Mouse (Mus musculus) heart, adult 2 months (tissue): ENCODE measurements around the gene Polr3b.

ENCODE experiments used
- EP300 ChIP-seq: fragments of 200-500 bp; IDR thresholded peaks from 2 replicates; pipeline ENCODE4 v1.6.1; 2011; ENCODE audit warnings: low read depth, low read length, control low read depth; ENCODE audit not compliant: insufficient read depth
- POLR2A ChIP-seq: fragments of 200-500 bp; IDR thresholded peaks from 2 replicates; pipeline ENCODE4 v1.6.1; 2011; ENCODE audit warnings: mild to moderate bottlenecking, low read depth, low read length, control low read depth; ENCODE audit not compliant: insufficient read depth

DNA sequence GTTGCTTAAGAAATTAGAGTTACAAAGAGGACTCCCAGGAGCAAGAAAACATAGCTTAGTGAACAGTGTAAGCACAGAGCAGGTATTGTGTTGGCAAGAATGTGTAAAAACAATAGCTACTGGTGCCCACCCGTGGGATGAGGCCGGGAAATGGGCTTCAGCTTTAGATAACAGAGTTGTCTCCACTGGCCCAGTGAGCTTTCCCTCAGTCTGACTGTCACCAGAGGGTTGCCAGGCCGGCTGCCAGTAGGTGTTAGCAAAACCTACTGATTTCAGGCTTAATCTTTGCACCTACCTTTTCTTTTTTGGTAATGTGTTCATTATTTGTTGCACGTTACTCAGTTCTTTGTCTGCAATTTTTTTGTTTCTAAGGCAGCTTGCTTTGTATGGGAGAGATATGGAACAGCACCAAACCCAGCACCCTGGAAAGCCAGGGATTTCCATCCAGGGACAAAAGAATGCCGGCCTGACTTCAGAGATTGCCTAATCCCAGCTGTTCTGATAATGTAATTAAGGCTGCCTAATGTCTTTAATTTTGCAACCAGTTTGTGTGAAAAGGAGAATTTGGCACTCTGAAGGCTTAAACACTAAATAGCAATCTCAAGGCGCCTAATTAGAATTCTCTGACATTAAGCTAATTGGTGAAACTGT, 35.5 kb downstream of the Polr3b start:
- TF ChIP-seq POLR2A = no peak
- TF ChIP-seq EP300 = no peak
